In genomic region chr14:75628870-75629269, GRCm38 (mm10) we compare ENCODE assay signal across 29 mouse cellular contexts. TPM values are rescaled to one million over a fixed set of nuclear protein-coding genes. Genes with fewer than 3 reads are reported as not detected.
"Had no signal": no experiment of that assay in that cellular context is flagged by ENCODE, and none has a peak within 500 bp of the region (broad histone marks: within the 10 kb centered on the region; RNA-seq: fewer than 3 reads in every experiment).

No protein-coding gene starts in this region.

- H3K9me3 ChIP-seq: limb, embryonic 12.5 days; limb, embryonic 15.5 days; lung, embryonic 15.5 days; stomach, embryonic 15.5 days had no signal

- H3K9ac ChIP-seq: limb, embryonic 12.5 days; limb, embryonic 15.5 days; liver, embryonic 14.5 days; lung, embryonic 15.5 days; stomach, embryonic 15.5 days had no signal

- H3K27me3 ChIP-seq: limb, embryonic 12.5 days; limb, embryonic 15.5 days; lung, embryonic 15.5 days; stomach, embryonic 15.5 days had no signal

- DNase-seq: kidney, adult 18-20 months; kidney, adult 9 months; kidney, postnatal 14 days; kidney, postnatal 4 days; layer of hippocampus, adult 9-11 months; layer of hippocampus, postnatal 36 days; left cerebral cortex, postnatal 4 days; lung, adult 18-20 months; lung, postnatal 10 days; lung, postnatal 36 days; midbrain, embryonic 14.5 days; spleen, adult 18-20 months; thymus, postnatal 25 days had no signal

- H3K36me3 ChIP-seq: limb, embryonic 12.5 days; limb, embryonic 15.5 days; lung, embryonic 15.5 days; stomach, embryonic 15.5 days had no signal

- H3K4me3 ChIP-seq: layer of hippocampus, adult 2 months; left cerebral cortex, adult 2 months; limb, embryonic 12.5 days; limb, embryonic 15.5 days; lung, embryonic 15.5 days; stomach, embryonic 15.5 days had no signal

- ATAC-seq: inflammation-experienced regulatory T-cells, adult 6 months; intestine, embryonic 16.5 days had no signal

- H3K4me1 ChIP-seq: limb, embryonic 12.5 days; limb, embryonic 15.5 days; lung, embryonic 15.5 days; stomach, embryonic 15.5 days had no signal

- H3K27ac ChIP-seq: layer of hippocampus, adult 2 months; left cerebral cortex, adult 2 months; limb, embryonic 12.5 days; limb, embryonic 15.5 days; liver, embryonic 14.5 days; lung, embryonic 15.5 days; stomach, embryonic 15.5 days had no signal

RNA-seq across cellular contexts. Expression of gene Erich6b, which starts 13.2 kb away (rescaled TPM):
- total RNA-seq: layer of hippocampus, adult 2 months; layer of hippocampus, postnatal 36 days; left cerebral cortex, adult 2 months; left cerebral cortex, postnatal 10 days; left cerebral cortex, postnatal 4 days; midbrain, postnatal 0 days had no signal
- polyA plus RNA-seq: inflammation-experienced regulatory T-cells, adult 6 months; intestine, embryonic 16.5 days; limb, embryonic 12.5 days; limb, embryonic 15.5 days; liver, embryonic 14.5 days; lung, embryonic 15.5 days; midbrain, embryonic 11.5 days; midbrain, embryonic 14.5 days; midbrain, postnatal 0 days; neural tube, embryonic 11.5 days; neural tube, embryonic 14.5 days; stomach, embryonic 15.5 days; thymus, postnatal 0 days had no signal

RNA-seq across cellular contexts. Expression of gene Spert, which starts 36.0 kb away (rescaled TPM):
- total RNA-seq: layer of hippocampus, adult 2 months; layer of hippocampus, postnatal 36 days; left cerebral cortex, adult 2 months; left cerebral cortex, postnatal 10 days; left cerebral cortex, postnatal 4 days; midbrain, postnatal 0 days had no signal
- polyA plus RNA-seq: inflammation-experienced regulatory T-cells, adult 6 months; intestine, embryonic 16.5 days; kidney, embryonic 16.5 days; limb, embryonic 12.5 days; limb, embryonic 15.5 days; liver, embryonic 14.5 days; lung, embryonic 15.5 days; midbrain, embryonic 11.5 days; midbrain, embryonic 14.5 days; midbrain, postnatal 0 days; neural tube, embryonic 11.5 days; neural tube, embryonic 14.5 days; stomach, embryonic 15.5 days; thymus, postnatal 0 days had no signal
